Mouse (Mus musculus) stomach, postnatal 0 days (tissue): ENCODE data around the gene Pold4. TPM values are rescaled to one million over a fixed set of nuclear protein-coding genes. Genes with fewer than 3 reads are reported as not detected.
A peak's percentile ranks its signal among the peaks of the same experiment; 100 is the strongest.

Source experiments
- ATAC-seq: fragments of 200-750 bp; cut with Nextera tagmentation; 2 replicates; pipeline ENCODE4 v1.8.0; 2017; ENCODE audit not compliant: low FRiP score, low TSS enrichment
- DNase-seq: peaks from one replicate; pipeline ENCODE4 v3.0.0-alpha.2; 2016; ENCODE audit warnings: low spot score
- H3K27ac ChIP-seq: fragments of 300-500 bp; sonication (generic); replicated peaks from 2 replicates; pipeline ENCODE4 v1.5.1; 2014; ENCODE audit warnings: mild to moderate bottlenecking, control low read depth
- H3K27me3 ChIP-seq: fragments of 300-500 bp; sonication (generic); 2 replicates; pipeline ENCODE4 v1.6.1; 2014; ENCODE audit warnings: low read length; ENCODE audit not compliant: control insufficient read depth, insufficient read depth
- H3K36me3 ChIP-seq: fragments of 300-500 bp; sonication (generic); 2 replicates; pipeline ENCODE4 v1.6.1; 2014; ENCODE audit warnings: low read length, mixed read lengths; ENCODE audit not compliant: control insufficient read depth, insufficient read depth
- H3K4me1 ChIP-seq: fragments of 300-500 bp; sonication (generic); replicated peaks from 2 replicates; pipeline ENCODE4 v1.6.1; 2014; ENCODE audit warnings: antibody characterized with exemption; ENCODE audit not compliant: control insufficient read depth, insufficient read depth
- H3K4me2 ChIP-seq: fragments of 300-500 bp; sonication (generic); replicated peaks from 2 replicates; pipeline ENCODE4 v1.6.1; 2014; ENCODE audit warnings: low read depth, mild to moderate bottlenecking, control low read depth, moderate library complexity
- H3K4me3 ChIP-seq: fragments of 300-500 bp; sonication (generic); 2 replicates; pipeline ENCODE4 v1.5.1; 2014; ENCODE audit warnings: low read depth, low read length, control low read depth
- H3K9ac ChIP-seq: fragments of 300-500 bp; sonication (generic); 2 replicates; pipeline ENCODE4 v1.6.1; 2014; ENCODE audit warnings: mild to moderate bottlenecking, low read length, control low read depth, mixed read lengths
- H3K9me3 ChIP-seq: fragments of 300-500 bp; sonication (generic); 2 replicates; pipeline ENCODE4 v1.6.1; 2016; ENCODE audit warnings: low read length; ENCODE audit not compliant: control insufficient read depth
- CTCF ChIP-seq: IDR thresholded peaks from 2 replicates; pipeline ENCODE4 v1.5.1; 2016; ENCODE audit warnings: antibody characterized with exemption, low read depth, mild to moderate bottlenecking, moderate library complexity
- EP300 ChIP-seq: optimal IDR thresholded peaks from 2 replicates; pipeline ENCODE3; 2016; ENCODE audit warnings: antibody characterized with exemption
- WGBS: fragments of 180-500 bp; shearing (Covaris S2); extraction: QIAGEN DNeasy Blood & Tissue Kit; methylation state at CpG from one replicate; pipeline ENCODE4 v1.1.7; 2014; 5-methylcytosine and 5-hydroxymethylcytosine counted together
- polyA plus RNA-seq: library from polyadenylated mRNA; unstranded; fragments of >200 nt; fragmentation: Nextera tagmentation; extraction: Ambion mirVana; gene quantifications from 2 replicates; pipeline ENCODE4 v1.2.1, GENCODE M21; 2015

Pold4 gene
- polyA plus RNA-seq, 1 experiment from 2014 or later = 42.8 TPM

DNA sequence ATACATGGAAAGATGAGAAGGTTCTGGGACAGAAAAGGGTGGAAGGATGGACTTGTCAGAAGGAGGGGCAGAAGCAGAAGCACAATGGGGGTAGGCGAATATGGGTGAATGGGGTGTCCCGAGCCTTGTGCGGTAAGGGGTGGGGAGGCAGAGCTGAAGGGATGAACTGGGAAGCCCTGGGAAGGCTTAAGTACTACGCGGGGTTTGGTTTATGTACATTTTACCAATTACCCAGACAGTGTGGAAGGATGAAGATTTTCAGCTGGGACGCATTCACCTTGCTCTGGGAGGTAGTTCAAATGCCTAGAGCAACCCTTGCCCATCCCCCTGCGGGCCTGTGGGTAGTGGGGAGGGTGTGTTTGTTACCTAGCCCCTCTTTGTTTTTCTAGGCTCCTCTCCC is 29.6 kb upstream of the Pold4 start:
- Histone ChIP-seq H3K27ac (peak overlapping the region; percentile 65; the same call in 1 of the 2 replicates), H3K4me1 (peaks cover 4% of the 10 kb centered on the region), H3K4me2 (peak overlapping the region; percentile 92), H3K9ac (peak overlapping the region; percentile 70), H3K27me3 (no peaks in the 10 kb centered on the region; the same call in 1 of the 2 replicates), H3K9me3 (no peaks in the 10 kb centered on the region), H3K36me3 (no peaks in the 10 kb centered on the region), H3K4me3 (peak overlapping the region; percentile 54)
- DNase-seq (no peak), ATAC-seq (no peak)
- 30% methylated on average over 7 of the region's 7 CpGs for WGBS
- TF ChIP-seq EP300 (no peak), CTCF (no peak)

DNA sequence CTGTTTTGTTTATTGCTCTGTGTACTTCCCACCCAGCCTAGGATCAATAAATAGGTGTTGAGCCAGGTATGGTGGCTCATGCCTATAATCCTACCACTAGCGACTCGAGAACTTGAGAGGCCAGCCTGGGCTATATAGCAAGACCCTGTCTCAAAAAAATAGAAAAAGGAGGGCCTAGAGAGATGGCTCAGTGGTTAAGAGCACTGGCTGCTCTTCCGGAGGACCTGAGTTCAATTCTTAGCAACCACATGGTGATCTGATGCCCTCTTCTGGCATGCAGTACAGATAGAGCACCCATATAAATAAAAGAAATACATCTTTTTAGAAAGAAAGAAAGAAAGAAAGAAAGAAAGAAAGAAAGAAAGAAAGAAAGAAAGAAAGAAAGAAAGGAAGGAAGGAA is 28.6 kb upstream of the Pold4 start:
- Histone ChIP-seq H3K4me1 (peaks cover 4% of the 10 kb centered on the region), H3K9me3 (no peaks in the 10 kb centered on the region), H3K27me3 (no peaks in the 10 kb centered on the region; the same call in 1 of the 2 replicates), H3K36me3 (no peaks in the 10 kb centered on the region), H3K4me3 (no peak overlapping the region), H3K9ac (no peak overlapping the region), H3K27ac (no peak overlapping the region), H3K4me2 (no peak overlapping the region)
- WGBS = 69% methylated on average over 3 of the region's 3 CpGs
- DNase-seq (no peak), ATAC-seq (no peak)
- TF ChIP-seq CTCF (peak; percentile 17; the same call in 1 of the 2 replicates), EP300 (no peak)

DNA sequence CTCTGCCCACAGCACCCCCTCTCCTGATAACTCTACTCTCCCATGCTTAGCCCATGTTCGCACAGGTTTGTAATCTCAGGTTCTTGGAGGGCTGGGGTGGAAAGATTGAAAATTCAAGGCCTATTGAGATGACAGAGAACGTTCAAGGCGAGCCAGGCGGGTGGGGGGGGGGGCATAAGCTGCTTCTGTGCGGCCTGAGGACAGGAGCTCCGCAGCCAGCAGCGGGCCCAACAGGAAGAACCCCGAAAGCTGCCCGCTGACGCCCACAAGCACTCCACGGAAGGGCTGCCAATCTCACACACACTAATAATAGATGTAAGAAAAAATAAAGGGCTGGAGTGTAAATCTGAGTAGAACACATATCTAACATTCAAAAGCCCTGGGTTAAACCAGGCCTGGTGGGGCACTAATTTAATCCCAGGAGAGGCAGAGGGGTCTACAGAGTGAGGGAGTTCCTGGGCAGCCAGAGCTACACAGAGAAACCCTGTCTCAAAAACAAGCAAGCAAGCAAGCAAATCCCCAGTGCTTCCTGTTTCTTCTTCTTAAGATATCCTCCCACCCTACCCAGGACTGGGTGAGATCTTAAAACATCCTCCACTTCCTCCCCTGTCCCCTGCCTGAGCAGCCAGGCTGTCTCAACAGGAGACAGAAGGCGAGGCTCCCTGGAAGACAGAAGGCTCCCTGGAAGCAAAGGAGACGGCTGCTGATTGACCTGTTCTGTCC is 27.9 kb upstream of the Pold4 start:
- Histone ChIP-seq H3K27ac (no peak overlapping the region), H3K4me2 (no peak overlapping the region), H3K4me3 (no peak overlapping the region), H3K27me3 (no peaks in the 10 kb centered on the region; the same call in 1 of the 2 replicates), H3K4me1 (peaks cover 4% of the 10 kb centered on the region), H3K9ac (no peak overlapping the region), H3K36me3 (no peaks in the 10 kb centered on the region), H3K9me3 (no peaks in the 10 kb centered on the region)
- TF ChIP-seq EP300 (no peak), CTCF (no peak)
- DNase-seq = no peak
- 64% methylated on average over 13 of the region's 13 CpGs for WGBS
- ATAC-seq = no peak

DNA sequence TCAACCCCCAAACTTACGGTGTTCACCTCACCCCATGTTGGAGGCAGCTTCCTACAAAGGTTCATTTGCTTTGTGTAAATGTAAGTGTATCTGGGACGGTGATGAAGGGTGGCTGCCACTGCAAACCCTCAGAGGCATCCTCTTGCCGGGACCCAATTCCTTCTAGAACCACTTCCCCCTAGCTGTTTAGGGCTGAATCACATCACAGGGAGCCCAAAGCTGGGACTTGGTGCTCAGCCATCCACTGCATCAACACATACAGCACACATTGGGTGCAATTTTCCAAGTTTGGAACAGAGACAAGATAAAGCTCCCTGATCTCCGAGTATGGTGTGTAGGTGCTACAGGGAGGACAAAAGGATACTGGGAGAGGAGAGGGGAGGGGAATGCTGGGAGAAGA is 26.8 kb upstream of the Pold4 start:
- no peak overlapping the region for H3K4me3 ChIP-seq
- H3K27ac ChIP-seq = no peak overlapping the region
- WGBS = 51% methylated on average over 4 of the region's 4 CpGs
- no peak overlapping the region for H3K4me2 ChIP-seq
- H3K36me3 ChIP-seq = no peaks in the 10 kb centered on the region
- ATAC-seq (no peak), DNase-seq (no peak)
- no peaks in the 10 kb centered on the region; the same call in 1 of the 2 replicates for H3K27me3 ChIP-seq
- TF ChIP-seq CTCF = peak; percentile 38
- no peak for TF ChIP-seq EP300
- no peak overlapping the region for H3K9ac ChIP-seq
- no peaks in the 10 kb centered on the region for H3K9me3 ChIP-seq
- peaks cover 4% of the 10 kb centered on the region for H3K4me1 ChIP-seq

DNA sequence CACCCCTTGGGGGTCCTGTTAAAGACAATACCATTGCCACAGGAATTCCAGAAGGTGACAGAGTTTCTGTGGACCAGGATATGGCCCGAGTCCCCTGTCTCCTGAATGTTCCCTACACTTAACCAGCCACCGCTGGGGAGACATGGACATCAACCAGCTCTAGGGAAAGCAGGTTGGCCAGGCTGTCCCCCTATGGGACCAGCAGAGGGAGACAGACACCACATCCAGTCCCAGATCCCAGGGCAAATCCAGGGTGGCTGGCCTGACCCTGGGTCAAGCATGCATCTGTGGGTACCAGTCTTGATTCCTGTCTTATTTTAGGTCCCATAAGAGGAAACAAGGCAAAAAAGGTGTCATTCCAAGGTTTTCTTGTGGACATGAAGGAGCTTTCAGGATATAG is 24.7 kb upstream of the Pold4 start:
- Histone ChIP-seq H3K27ac (no peak overlapping the region), H3K9me3 (no peaks in the 10 kb centered on the region), H3K27me3 (no peaks in the 10 kb centered on the region; the same call in 1 of the 2 replicates), H3K4me2 (no peak overlapping the region), H3K4me3 (no peak overlapping the region), H3K36me3 (no peaks in the 10 kb centered on the region), H3K4me1 (no peaks in the 10 kb centered on the region), H3K9ac (no peak overlapping the region)
- peak; percentile 69; the same call in 1 of the 2 replicates for ATAC-seq
- 0% methylated on average over 2 of the region's 2 CpGs for WGBS
- no peak for TF ChIP-seq EP300
- peak; percentile 99 for TF ChIP-seq CTCF
- DNase-seq = peak; percentile 85

DNA sequence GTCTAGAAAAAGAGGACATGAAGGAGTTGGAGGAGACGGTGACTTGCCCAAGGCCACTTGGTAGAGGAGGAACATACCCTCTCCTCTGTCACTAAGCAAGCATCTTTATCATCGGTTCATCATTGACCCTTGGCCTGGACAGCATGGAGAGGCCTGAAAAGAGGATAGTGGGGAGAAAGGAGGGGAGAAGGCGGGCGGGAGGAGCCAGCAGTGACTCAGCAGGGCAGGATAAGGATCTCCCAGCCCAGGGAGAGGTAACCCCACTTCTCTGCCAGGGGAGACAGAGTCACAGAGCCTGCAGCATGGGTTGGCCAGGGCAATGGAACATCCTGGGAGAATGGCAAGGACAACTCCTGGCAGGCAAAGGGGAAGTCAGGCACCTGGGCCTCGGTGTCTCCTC is 23.1 kb upstream of the Pold4 start:
- TF ChIP-seq CTCF (no peak), EP300 (no peak)
- H3K4me3 ChIP-seq = no peak overlapping the region
- no peaks in the 10 kb centered on the region for H3K36me3 ChIP-seq
- no peak overlapping the region for H3K4me2 ChIP-seq
- WGBS = 75% methylated on average over 5 of the region's 5 CpGs
- 0 out of 2 replicates have a peak, but pooled peaks have one; percentile 4 for ATAC-seq
- H3K27ac ChIP-seq = no peak overlapping the region
- H3K27me3 ChIP-seq = no peaks in the 10 kb centered on the region; the same call in 1 of the 2 replicates
- H3K4me1 ChIP-seq = no peaks in the 10 kb centered on the region; the same call in 1 of the 2 replicates
- no peak for DNase-seq
- no peak overlapping the region for H3K9ac ChIP-seq
- H3K9me3 ChIP-seq = no peaks in the 10 kb centered on the region
